Mouse (Mus musculus) forebrain, embryonic 11.5 days (tissue): ENCODE measurements at regions not wholly inside any gene's neighbourhood (a gene's known extent, or its start where the extent isn't known, plus 50 kb on each side); places are given as distances from the start of the nearest gene placed in this dataset.
"Not testable (repeated sequence)": the region's sequence is repeated elsewhere in the genome, so short reads cannot be mapped to it uniquely, and the experiment has no call there.

ENCODE experiments used
- ATAC-seq: fragments of 200-750 bp; cut with Nextera tagmentation; replicated peaks from 2 replicates; pipeline ENCODE4 v1.8.0; 2017; ENCODE audit warnings: moderate TSS enrichment; ENCODE audit not compliant: low FRiP score
- DNase-seq: peaks from one replicate; pipeline ENCODE4 v3.0.0-alpha.2; 2017; ENCODE audit warnings: low spot score
- H3K27ac ChIP-seq: fragments of 300-500 bp; sonication (generic); 2 replicates; pipeline ENCODE4 v1.5.1; 2014; ENCODE audit warnings: low read depth, low read length
- H3K27me3 ChIP-seq: fragments of 300-500 bp; sonication (generic); 2 replicates; pipeline ENCODE4 v1.6.1; 2014; ENCODE audit warnings: mild to moderate bottlenecking, low read length, mixed read lengths; ENCODE audit not compliant: control insufficient read depth, insufficient read depth
- H3K36me3 ChIP-seq: fragments of 300-500 bp; sonication (generic); 2 replicates; pipeline ENCODE4 v1.6.1; 2014; ENCODE audit warnings: mild to moderate bottlenecking, low read length, moderate library complexity, mixed read lengths; ENCODE audit not compliant: control insufficient read depth, insufficient read depth
- H3K4me1 ChIP-seq: fragments of 300-500 bp; sonication (generic); replicated peaks from 2 replicates; pipeline ENCODE4 v1.6.1; 2014; ENCODE audit warnings: low read length, mixed read lengths; ENCODE audit not compliant: control insufficient read depth, insufficient read depth
- H3K4me2 ChIP-seq: fragments of 300-500 bp; sonication (generic); 2 replicates; pipeline ENCODE4 v1.6.1; 2014; ENCODE audit warnings: low read depth, mild to moderate bottlenecking, low read length, moderate library complexity, mixed read lengths; ENCODE audit not compliant: severe bottlenecking
- H3K4me3 ChIP-seq: fragments of 300-500 bp; sonication (generic); 2 replicates; pipeline ENCODE4 v1.5.1; 2014; ENCODE audit warnings: low read depth, low read length
- H3K9ac ChIP-seq: fragments of 300-500 bp; sonication (generic); 2 replicates; pipeline ENCODE4 v1.6.1; 2014; ENCODE audit warnings: low read length
- H3K9me3 ChIP-seq: fragments of 300-500 bp; sonication (generic); 2 replicates; pipeline ENCODE4 v1.6.1; 2016; ENCODE audit warnings: low read length, mixed read lengths; ENCODE audit not compliant: control insufficient read depth
- WGBS: fragments of 180-500 bp; shearing (Covaris S2); extraction: QIAGEN DNeasy Blood & Tissue Kit; methylation state at CpG from one replicate; pipeline ENCODE4 v1.1.7; 2014; 5-methylcytosine and 5-hydroxymethylcytosine counted together

- no peak overlapping the region for H3K4me2 ChIP-seq
- 0 out of 2 replicates have a peak, but pooled peaks have one; percentile 36 for ATAC-seq
- no peaks in the 10 kb centered on the region for H3K4me1 ChIP-seq
- H3K27me3 ChIP-seq: no peaks in the 10 kb centered on the region
- no peaks in the 10 kb centered on the region for H3K9me3 ChIP-seq
- no peak overlapping the region for H3K4me3 ChIP-seq
- no peaks in the 10 kb centered on the region for H3K36me3 ChIP-seq
- H3K9ac ChIP-seq: no peak overlapping the region
- no peak for DNase-seq
- 71% methylated on average over 7 of the region's 7 CpGs for WGBS
- H3K27ac ChIP-seq: no peak overlapping the region
Measured at GRCm38 (mm10) chr11:16627294-16628085, 119.2 kb upstream of the Sec61g start.

GRCm38 (mm10) chr11:16629410-16630129, 121.3 kb upstream of the Sec61g start:
- DNase-seq (no peak), ATAC-seq (no peak)
- Histone ChIP-seq H3K36me3 (no peaks in the 10 kb centered on the region), H3K9ac (no peak overlapping the region), H3K4me1 (no peaks in the 10 kb centered on the region), H3K9me3 (no peaks in the 10 kb centered on the region), H3K27ac (no peak overlapping the region), H3K4me3 (no peak overlapping the region), H3K27me3 (no peaks in the 10 kb centered on the region), H3K4me2 (no peak overlapping the region)
- WGBS: 78% methylated on average over 1 of the region's 1 CpGs

GRCm38 (mm10) chr11:16635796-16636195, 116.2 kb upstream of the Egfr start:
- not testable (repeated sequence) for H3K4me3 ChIP-seq, H3K9ac ChIP-seq, H3K9me3 ChIP-seq, H3K4me1 ChIP-seq, H3K27ac ChIP-seq, ATAC-seq, DNase-seq, H3K4me2 ChIP-seq, H3K36me3 ChIP-seq, H3K27me3 ChIP-seq
- 93% methylated on average over 11 of the region's 11 CpGs for WGBS

GRCm38 (mm10) chr11:16637679-16638078, 114.3 kb upstream of the Egfr start:
- H3K36me3 ChIP-seq: no peaks in the 10 kb centered on the region

GRCm38 (mm10) chr11:16638349-16638748, 113.7 kb upstream of the Egfr start:
- H3K4me2 ChIP-seq: no peak overlapping the region
- H3K27ac ChIP-seq: no peak overlapping the region

More at GRCm38 (mm10) chr11:16637679-16638078, 114.3 kb upstream of the Egfr start:
- no peak overlapping the region for H3K4me2 ChIP-seq
- ATAC-seq (no peak), DNase-seq (no peak)
- 89% methylated on average over 2 of the region's 2 CpGs for WGBS
- no peak overlapping the region for H3K4me3 ChIP-seq
- H3K27ac ChIP-seq: no peak overlapping the region
- no peak overlapping the region for H3K9ac ChIP-seq
- H3K9me3 ChIP-seq: no peaks in the 10 kb centered on the region
- no peaks in the 10 kb centered on the region for H3K4me1 ChIP-seq
- H3K27me3 ChIP-seq: no peaks in the 10 kb centered on the region

DNA sequence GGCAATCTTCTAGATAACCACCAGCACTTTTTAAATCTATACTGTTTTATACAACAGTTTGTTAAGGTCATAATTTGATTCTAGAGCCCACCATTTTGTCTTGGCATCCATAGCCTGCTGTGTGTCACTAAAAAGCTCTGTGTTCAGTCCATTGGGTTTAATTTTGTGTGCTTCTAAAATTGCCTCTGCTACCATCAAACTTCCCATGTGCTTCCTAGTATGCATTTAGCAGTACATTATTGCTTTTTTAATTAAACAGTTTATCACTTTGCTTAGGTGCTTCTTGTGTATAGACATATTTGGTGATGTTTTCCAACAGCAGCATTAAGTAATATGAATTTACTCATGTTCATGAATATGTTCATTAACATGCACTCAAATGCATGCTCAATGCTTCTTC, 102.4 kb upstream of the Egfr start:
- no peak overlapping the region for H3K27ac ChIP-seq
- H3K9me3 ChIP-seq: no peaks in the 10 kb centered on the region
- no peak for ATAC-seq
- no peak overlapping the region for H3K9ac ChIP-seq
- DNase-seq: no peak
- H3K4me1 ChIP-seq: no peaks in the 10 kb centered on the region
- H3K4me2 ChIP-seq: no peak overlapping the region
- H3K27me3 ChIP-seq: no peaks in the 10 kb centered on the region
- H3K36me3 ChIP-seq: no peaks in the 10 kb centered on the region
- no peak overlapping the region for H3K4me3 ChIP-seq

More at GRCm38 (mm10) chr11:16638349-16638748, 113.7 kb upstream of the Egfr start:
- 86% methylated on average over 4 of the region's 4 CpGs for WGBS
- Histone ChIP-seq H3K9ac (no peak overlapping the region), H3K27me3 (no peaks in the 10 kb centered on the region), H3K9me3 (no peaks in the 10 kb centered on the region), H3K36me3 (no peaks in the 10 kb centered on the region), H3K4me3 (no peak overlapping the region), H3K4me1 (no peaks in the 10 kb centered on the region)
- no peak for ATAC-seq
- DNase-seq: no peak

GRCm38 (mm10) chr11:16663806-16664205, 88.2 kb upstream of the Egfr start:
- Histone ChIP-seq H3K9ac (no peak overlapping the region), H3K4me3 (no peak overlapping the region), H3K4me1 (no peaks in the 10 kb centered on the region), H3K27me3 (no peaks in the 10 kb centered on the region), H3K9me3 (no peaks in the 10 kb centered on the region), H3K27ac (no peak overlapping the region), H3K4me2 (no peak overlapping the region), H3K36me3 (no peaks in the 10 kb centered on the region)
- ATAC-seq (no peak), DNase-seq (no peak)
- WGBS: 96% methylated on average over 3 of the region's 3 CpGs

DNA sequence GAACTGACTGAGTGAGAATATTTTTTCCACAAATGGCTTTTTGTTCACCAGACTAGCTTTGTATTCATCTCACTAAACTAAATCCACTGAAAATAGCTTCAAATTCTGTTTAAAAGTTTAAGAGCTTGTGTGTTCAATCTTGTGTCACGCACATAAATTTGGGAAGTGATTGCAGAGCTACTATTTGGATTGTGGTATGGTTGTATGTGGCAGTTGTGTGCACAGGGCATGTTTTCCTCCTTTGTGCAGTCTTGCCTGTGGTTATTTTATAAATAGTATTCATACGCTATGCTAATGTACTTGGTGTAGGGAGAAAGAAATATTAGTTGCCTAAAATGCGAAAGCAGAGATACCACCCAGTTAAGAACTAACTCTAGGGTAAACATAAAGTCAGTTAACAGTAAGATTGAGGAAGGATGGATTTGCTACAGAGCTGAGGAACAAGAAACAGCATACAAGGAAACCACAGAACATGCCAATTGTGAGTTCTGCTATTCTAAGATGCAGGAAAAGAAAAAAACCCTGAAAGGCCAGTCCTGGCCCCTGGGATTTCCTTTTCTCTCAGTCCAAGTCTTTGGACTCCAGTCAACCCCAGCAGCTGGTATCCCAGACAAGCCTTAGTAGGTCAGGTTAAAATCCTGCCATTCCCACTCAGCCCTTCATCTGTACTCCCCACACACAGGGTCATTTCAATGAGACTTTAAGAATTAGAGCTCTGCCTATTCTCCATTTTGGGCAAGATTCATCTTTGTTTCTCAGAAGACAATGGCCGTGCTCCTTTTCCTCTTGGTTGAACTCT, 82.4 kb upstream of the Egfr start:
- H3K27me3 ChIP-seq: no peaks in the 10 kb centered on the region
- DNase-seq: no peak

More for the DNA sequence above, 82.4 kb upstream of the Egfr start:
- H3K4me1 ChIP-seq: no peaks in the 10 kb centered on the region
- H3K27ac ChIP-seq: no peak overlapping the region
- no peak for ATAC-seq
- 88% methylated on average over 4 of the region's 4 CpGs for WGBS
- H3K4me3 ChIP-seq: no peak overlapping the region
- H3K9me3 ChIP-seq: no peaks in the 10 kb centered on the region
- H3K9ac ChIP-seq: no peak overlapping the region
- no peaks in the 10 kb centered on the region for H3K36me3 ChIP-seq
- H3K4me2 ChIP-seq: no peak overlapping the region
